ENCODE assay signal across 9 mouse cellular contexts in genomic region chr7:131542115-131542871, GRCm38 (mm10). TPM values are rescaled to one million over a fixed set of nuclear protein-coding genes. Genes with fewer than 3 reads are reported as not detected.
A peak's percentile ranks its signal among the peaks of the same experiment; 100 is the strongest.
DNase-seq lines count a peak whose midpoint lies in the region; ATAC-seq and TF ChIP-seq lines count a peak whose summit lies in the region.
"Had no signal": no experiment of that assay in that cellular context is flagged by ENCODE, and none has a peak within 500 bp of the region (broad histone marks: within the 10 kb centered on the region; RNA-seq: fewer than 3 reads in every experiment).

TSS of gene Hmx3 (plus strand) at chr7:131542867.

- H3K9me3 ChIP-seq in ES-E14 (ENCODE audit: control insufficient read depth, insufficient read depth, low read depth, low read length) = no peaks in the 10 kb centered on the region
- no peaks in the 10 kb centered on the region for H3K9me3 ChIP-seq in limb, embryonic 15.5 days

- DNase-seq in ES-E14 (ENCODE audit: low read depth, low spot score) (no peak), MN1 (ENCODE audit: low spot score) (no peak)
- DNase-seq in splenic B cell, adult 2 months (ENCODE audit: low read depth, low spot score) = peak; percentile 38
- no peak for DNase-seq in gastrocnemius, postnatal 14 days
- DNase-seq in adrenal gland, postnatal 10 days = no peak

- intact Hi-C loops in gastrocnemius, postnatal 14 days (cut with DNase I; ENCODE audit: low total_unique reads) = no loop called here

- H3K27me3 ChIP-seq in limb, embryonic 15.5 days = peaks cover 96% of the 10 kb centered on the region
- H3K27me3 ChIP-seq in splenic B cell, adult 2 months (ENCODE audit: control insufficient read depth, insufficient read depth, low read length, poor library complexity, severe bottlenecking) = peaks cover 11% of the 10 kb centered on the region; the same call in 1 of the 2 replicates

- no peaks in the 10 kb centered on the region for H3K36me3 ChIP-seq in ES-E14 (ENCODE audit: control insufficient read depth, insufficient read depth, low read length, poor library complexity, severe bottlenecking)
- H3K36me3 ChIP-seq in limb, embryonic 15.5 days = no peaks in the 10 kb centered on the region
- no peaks in the 10 kb centered on the region for H3K36me3 ChIP-seq in splenic B cell, adult 2 months (ENCODE audit: control insufficient read depth, insufficient read depth, low read length, poor library complexity, severe bottlenecking)

- WGBS in limb, embryonic 15.5 days = under 1% methylated on average over 63 of the region's 65 CpGs

- peak within 1 kb of the TSS; percentile 10; the same call in 1 of the 2 replicates for H3K9ac ChIP-seq in ES-E14 (ENCODE audit: insufficient read depth, low read depth, low read length, poor library complexity, severe bottlenecking)
- H3K9ac ChIP-seq in limb, embryonic 15.5 days = no peak within 1 kb of the TSS

- in situ Hi-C loops in ES-E14 (cut with MboI; ENCODE audit: low sequenced_read_pairs in 2 of 2, unreplicated experiment in 2 of 2) = loop anchor here (25.0 kb wide), 1 partner anchor 345 kb away; no protein-coding TSS in a partner anchor

- peaks cover 0 to 2% of the 10 kb centered on the region in 2 experiments; a peak in 1 of 4 replicates for H3K4me1 ChIP-seq in ES-E14 (ENCODE audit: control insufficient read depth in 2 of 2, insufficient read depth in 2 of 2, low read length in 2 of 2, poor library complexity in 1 of 2)
- H3K4me1 ChIP-seq in limb, embryonic 15.5 days = peaks cover 32% of the 10 kb centered on the region

- peak; percentile 37 for ATAC-seq in CD4-positive, CD25-positive, alpha-beta regulatory T cell, adult 4 months
- peak; percentile 28 for ATAC-seq in granulocyte monocyte progenitor cell, adult 5-6 weeks (replicated peaks; ENCODE audit: poor library complexity, severe bottlenecking)
- no peak for ATAC-seq in limb, embryonic 15.5 days (ENCODE audit: insufficient number of reproducible peaks, low FRiP score, low TSS enrichment, low read depth)

- H3K4me3 ChIP-seq in ES-E14 (ENCODE audit: insufficient read depth in 1 of 2, low read depth in 1 of 2, low read length in 2 of 2, poor library complexity in 1 of 2, severe bottlenecking in 1 of 2) = peak within 1 kb of the TSS; percentile 68 to 69
- peak within 1 kb of the TSS; percentile 39 for H3K4me3 ChIP-seq in limb, embryonic 15.5 days

- H3K27ac ChIP-seq in ES-E14 (ENCODE audit: insufficient read depth, low read depth, low read length, poor library complexity, severe bottlenecking) = no peak within 1 kb of the TSS
- no peak within 1 kb of the TSS for H3K27ac ChIP-seq in limb, embryonic 15.5 days

- peak within 1 kb of the TSS; percentile 72 for H3K4me2 ChIP-seq in limb, embryonic 15.5 days

TF ChIP-seq in ES-E14, 5 proteins besides CTCF, POLR2A, EP300 and RAD21:
- TF ChIP-seq ZNF384 (IDR thresholded peaks at IDR 0.05; ENCODE audit: low read depth, low read length) = no peak
- no peak for TF ChIP-seq MAFK (IDR thresholded peaks at IDR 0.05; ENCODE audit: insufficient read depth, low read depth, low read length)
- TF ChIP-seq CHD2 (IDR thresholded peaks at IDR 0.05; ENCODE audit: low read depth, low read length) = no peak
- TF ChIP-seq ZC3H11A (IDR thresholded peaks at IDR 0.05; ENCODE audit: borderline replicate concordance, low read depth, low read length) = no peak
- peak; percentile 56 for TF ChIP-seq HCFC1 (IDR thresholded peaks at IDR 0.05; ENCODE audit: borderline replicate concordance, insufficient read depth, low read length)

RNA-seq across cellular contexts. Expression of gene Hmx3, which starts in this region (rescaled TPM):
- polyA plus RNA-seq in CD4-positive, CD25-positive, alpha-beta regulatory T cell, adult 4 months (2017; shearing (Covaris generic)) = not detected
- total RNA-seq in ES-E14 (2012; rRNA removed) = not detected in 2 replicates
- total RNA-seq in granulocyte monocyte progenitor cell, adult 5-6 weeks (2014; fragmentation: Nextera tagmentation) = not detected in 2 replicates
- not detected in 2 replicates for total RNA-seq in granulocyte monocyte progenitor cell, adult 5-6 weeks (2017)
- polyA plus RNA-seq in limb, embryonic 15.5 days (2015; fragmentation: Nextera tagmentation; extraction: Ambion mirVana) = not detected in 2 replicates
- total RNA-seq in gastrocnemius, postnatal 14 days (2021) = not detected
- total RNA-seq in adrenal gland, postnatal 10 days (2021) = not detected
- polyA plus RNA-seq: cortical plate, adult 2 months had no signal

Comparison
In these comparisons a context has a peak if more than half of its experiments do, and no peak if none do; other contexts are left out.
1. Peak in ATAC-seq in CD4-positive, CD25-positive, alpha-beta regulatory T cell, adult 4 months; RNA of the gene not detected or under 1 TPM.
2. Peak in ATAC-seq in granulocyte monocyte progenitor cell, adult 5-6 weeks; RNA of the gene not detected or under 1 TPM.